In genomic region chr7:80334848-80335247, GRCm38 (mm10) we compare ENCODE assay signal across 19 mouse cellular contexts.
"Had no signal": no experiment of that assay in that cellular context is flagged by ENCODE, and none has a peak within 500 bp of the region (broad histone marks: within the 10 kb centered on the region; RNA-seq: fewer than 3 reads in every experiment).

No protein-coding gene starts in this region.

- H3K9me3 ChIP-seq: midbrain, embryonic 12.5 days; neural tube, embryonic 13.5 days; neural tube, embryonic 15.5 days; stomach, embryonic 15.5 days had no signal

- H3K27ac ChIP-seq: midbrain, embryonic 10.5 days; midbrain, embryonic 12.5 days; neural tube, embryonic 13.5 days; neural tube, embryonic 15.5 days; stomach, embryonic 15.5 days had no signal

- H3K27me3 ChIP-seq: midbrain, embryonic 12.5 days; neural tube, embryonic 13.5 days; neural tube, embryonic 15.5 days; stomach, embryonic 15.5 days had no signal

- H3K9ac ChIP-seq: lung, embryonic 14.5 days; midbrain, embryonic 12.5 days; neural tube, embryonic 13.5 days; neural tube, embryonic 15.5 days; stomach, embryonic 15.5 days had no signal

- ATAC-seq: midbrain, embryonic 16.5 days had no signal

- H3K4me3 ChIP-seq: midbrain, embryonic 10.5 days; midbrain, embryonic 12.5 days; myocyte; neural tube, embryonic 13.5 days; neural tube, embryonic 15.5 days; stomach, embryonic 15.5 days had no signal

- H3K4me2 ChIP-seq: lung, embryonic 14.5 days; midbrain, embryonic 12.5 days; neural tube, embryonic 13.5 days; neural tube, embryonic 15.5 days; stomach, embryonic 15.5 days had no signal

- DNase-seq: lung, adult 18-20 months; lung, embryonic 14.5 days; lung, postnatal 10 days; lung, postnatal 4 days; midbrain, embryonic 14.5 days; retina, postnatal 1 day; right cerebral cortex, adult 18-20 months; right cerebral cortex, postnatal 25 days; right cerebral cortex, postnatal 4 days; thymus, adult 18-20 months; thymus, postnatal 14 days; thymus, postnatal 36 days had no signal
